Mouse (Mus musculus): ENCODE results near the gene Asb3.
A peak's percentile ranks its signal among the peaks of the same experiment; 100 is the strongest.

The Asb3 gene

GRCm38 (mm10) chr11:30885171-30885871, at the start of gene Asb3, which contains the start of gene Gpr75:
TSS of gene Asb3 (plus strand) at chr11:30885416.
TSS of gene Gpr75 (plus strand) at chr11:30885358.
- no peak for DNase-seq (ENCODE audit: low read depth, low spot score)

- no peak for DNase-seq (ENCODE audit: low read depth, low spot score)
Measured at GRCm38 (mm10) chr11:30838793-30839192, 46.4 kb upstream of the Asb3 start.

GRCm38 (mm10) chr11:30844355-30844754, 40.9 kb upstream of the Asb3 start:
- DNase-seq (ENCODE audit: low read depth, low spot score): no peak

- no peak for DNase-seq (ENCODE audit: low read depth, low spot score)
Measured at GRCm38 (mm10) chr11:30872425-30872824, 12.8 kb upstream of the Asb3 start.

GRCm38 (mm10) chr11:30888153-30888552, 2.9 kb downstream of the Asb3 start:
- DNase-seq (ENCODE audit: low read depth, low spot score): no peak

GRCm38 (mm10) chr11:30896201-30896600, 11.0 kb downstream of the Asb3 start:
- DNase-seq (ENCODE audit: low read depth, low spot score): no peak

- DNase-seq (ENCODE audit: low read depth, low spot score): no peak
Measured at GRCm38 (mm10) chr11:30899312-30899711, 14.1 kb downstream of the Asb3 start.

- no peak for DNase-seq (ENCODE audit: low read depth, low spot score)
Measured at GRCm38 (mm10) chr11:30912311-30912710, 27.1 kb downstream of the Asb3 start.

- DNase-seq (ENCODE audit: low read depth, low spot score): no peak
Measured at GRCm38 (mm10) chr11:30920641-30921040, 35.4 kb downstream of the Asb3 start.

GRCm38 (mm10) chr11:30923283-30923682, 38.1 kb downstream of the Asb3 start:
- DNase-seq (ENCODE audit: low read depth, low spot score): no peak

- no peak for DNase-seq (ENCODE audit: low read depth, low spot score)
Measured at GRCm38 (mm10) chr11:30928079-30928478, 42.9 kb downstream of the Asb3 start.

GRCm38 (mm10) chr11:30928498-30928897, 43.3 kb downstream of the Asb3 start:
- no peak for DNase-seq (ENCODE audit: low read depth, low spot score)

- no peak for DNase-seq (ENCODE audit: low read depth, low spot score)
Measured at GRCm38 (mm10) chr11:30943522-30943921, 58.3 kb downstream of the Asb3 start.

GRCm38 (mm10) chr11:30952829-30953228, 67.6 kb downstream of the Asb3 start:
- no peak for DNase-seq (ENCODE audit: low read depth, low spot score)

GRCm38 (mm10) chr11:30953469-30954154, 68.4 kb downstream of the Asb3 start:
- DNase-seq (ENCODE audit: low read depth, low spot score): peak; percentile 2

GRCm38 (mm10) chr11:30954279-30954725, 69.1 kb downstream of the Asb3 start, which contains the start of gene Erlec1:
TSS of gene Erlec1 (minus strand) at chr11:30954335.
- peak; percentile 82 for DNase-seq (ENCODE audit: low read depth, low spot score)

- no peak for DNase-seq (ENCODE audit: low read depth, low spot score)
Measured at GRCm38 (mm10) chr11:30985237-30985636, 100.0 kb downstream of the Asb3 start.

GRCm38 (mm10) chr11:30985877-30986624, 100.8 kb downstream of the Asb3 start, which contains the start of gene Chac2:
TSS of gene Chac2 (minus strand) at chr11:30986350.
- DNase-seq (ENCODE audit: low read depth, low spot score): peak; percentile 86

- DNase-seq (ENCODE audit: low read depth, low spot score): no peak
Measured at GRCm38 (mm10) chr11:30986625-30987017, 101.4 kb downstream of the Asb3 start.

GRCm38 (mm10) chr11:30996670-30997069, 111.5 kb downstream of the Asb3 start:
- DNase-seq (ENCODE audit: low read depth, low spot score): no peak

- DNase-seq (ENCODE audit: low read depth, low spot score): no peak
Measured at GRCm38 (mm10) chr11:30998199-30998598, 113.0 kb downstream of the Asb3 start.

- no peak for DNase-seq (ENCODE audit: low read depth, low spot score)
Measured at GRCm38 (mm10) chr11:30998704-30999103, 113.5 kb downstream of the Asb3 start.
